Mouse (Mus musculus): ENCODE data around the gene Gna12. TPM values are rescaled to one million over a fixed set of nuclear protein-coding genes. Genes with fewer than 3 reads are reported as not detected.
A peak's percentile ranks its signal among the peaks of the same experiment; 100 is the strongest.

Gna12 gene
- polyA plus RNA-seq, 1 experiment from 2014 or later, result 97.9 TPM

DNA sequence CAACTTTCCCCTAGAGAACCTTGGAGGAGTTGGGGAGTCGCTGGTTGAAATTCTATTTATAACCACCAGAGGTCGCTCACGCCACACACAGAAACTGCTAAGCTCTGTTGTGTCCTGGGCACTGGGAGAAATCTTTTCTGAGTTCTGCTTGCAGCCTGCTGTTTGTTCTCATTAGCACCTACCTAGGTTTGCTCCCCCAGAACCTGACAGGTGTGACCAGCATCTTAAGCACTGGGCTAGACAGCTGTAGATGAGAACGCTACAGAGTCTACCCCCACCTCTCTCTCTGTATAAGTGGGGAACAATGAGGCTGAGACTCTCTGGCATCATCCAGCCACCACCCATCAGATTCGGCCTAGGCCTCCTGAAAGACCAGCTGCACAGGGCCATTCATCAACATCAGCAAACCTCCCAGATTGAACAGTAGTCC lies 17.1 kb upstream of the Gna12 start:
- Histone ChIP-seq H3K4me3 (ENCODE audit: inconsistent target) (no peak overlapping the region), H3K79me2 (ENCODE audit: inconsistent target) (no peaks in the 10 kb centered on the region)
- WGBS (ENCODE audit: missing documents), result 34% methylated on average over 5 of the region's 5 CpGs

DNA sequence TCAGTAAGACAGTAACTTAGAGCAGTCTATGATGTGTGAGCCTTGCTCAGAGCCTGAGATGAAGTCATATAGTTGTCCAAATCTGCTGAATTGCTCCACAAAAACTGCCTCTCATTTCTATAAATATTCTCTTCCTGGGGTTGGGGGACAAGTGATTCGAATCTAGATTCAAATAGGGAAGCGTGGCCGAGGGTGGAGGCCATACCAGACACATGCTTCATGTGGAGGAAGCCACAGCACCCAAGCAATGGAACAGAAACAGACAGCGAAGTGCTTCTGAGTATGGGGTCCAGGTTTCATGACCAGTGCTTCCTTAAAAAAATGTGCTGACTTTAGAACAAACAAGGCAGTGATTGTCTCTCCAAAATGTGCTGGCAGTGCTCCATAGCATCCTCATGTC lies 11.7 kb upstream of the Gna12 start:
- Histone ChIP-seq H3K36me3 (ENCODE audit: inconsistent target) (no peaks in the 10 kb centered on the region), H3K79me2 (ENCODE audit: inconsistent target) (no peaks in the 10 kb centered on the region), H3K27ac (peak overlapping the region; percentile 77), H3K4me3 (ENCODE audit: inconsistent target) (no peak overlapping the region)
- WGBS (ENCODE audit: missing documents), result 9% methylated on average over 4 of the region's 4 CpGs

More for the DNA sequence above, 17.1 kb upstream of the Gna12 start:
- Histone ChIP-seq H3K36me3 (ENCODE audit: inconsistent target) (no peaks in the 10 kb centered on the region), H3K27ac (no peak overlapping the region)

DNA sequence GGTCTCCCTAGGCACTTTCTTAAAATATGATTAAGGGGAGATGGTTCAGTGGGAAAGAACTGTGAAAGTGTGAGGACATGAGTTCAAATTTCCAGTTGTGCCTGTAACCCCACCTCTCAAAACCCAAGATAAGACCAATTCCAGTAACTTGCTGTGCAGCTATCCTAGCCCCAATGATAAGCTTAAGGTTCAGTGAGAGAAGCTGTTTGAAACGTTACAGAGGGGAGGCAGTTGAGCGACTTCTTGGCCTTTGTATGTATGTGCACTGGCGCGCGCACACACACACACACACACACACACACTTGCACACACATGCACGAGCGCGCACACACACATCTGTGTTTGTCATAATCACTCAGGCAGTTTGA lies 817 bp upstream of the Gna12 start:
- no peaks in the 10 kb centered on the region for H3K36me3 ChIP-seq (ENCODE audit: inconsistent target)
- WGBS (ENCODE audit: missing documents), result 89% methylated on average over 4 of the region's 8 CpGs
- peaks cover 39% of the 10 kb centered on the region for H3K79me2 ChIP-seq (ENCODE audit: inconsistent target)
- no peak overlapping the region for H3K27ac ChIP-seq
- no peak overlapping the region for H3K4me3 ChIP-seq (ENCODE audit: inconsistent target)

DNA sequence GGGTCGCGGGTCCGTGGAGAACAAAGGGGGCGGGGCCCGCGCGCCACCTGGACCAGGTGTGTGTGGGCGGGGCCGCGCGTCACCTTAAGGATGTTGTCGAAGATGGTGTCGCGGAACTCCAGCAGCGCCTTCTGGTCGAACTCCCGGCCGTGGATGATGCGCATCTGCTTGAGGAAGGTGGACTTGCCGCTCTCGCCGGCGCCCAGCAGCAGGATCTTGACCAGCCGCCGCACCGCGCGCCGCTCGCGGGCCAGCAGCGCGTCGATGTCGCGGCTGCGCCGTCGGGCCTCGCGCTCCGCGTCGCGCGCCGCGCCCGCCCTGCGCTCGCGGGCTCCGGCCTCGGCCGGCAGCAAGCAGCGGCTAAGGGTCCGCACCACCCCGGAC lies 328 bp downstream of the Gna12 start:
- Histone ChIP-seq H3K36me3 (ENCODE audit: inconsistent target) (no peaks in the 10 kb centered on the region), H3K4me3 (ENCODE audit: inconsistent target) (peak overlapping the region; percentile 70), H3K27ac (peak overlapping the region; percentile 64), H3K79me2 (ENCODE audit: inconsistent target) (peaks cover 50% of the 10 kb centered on the region)
- WGBS (ENCODE audit: missing documents), result under 1% methylated on average over 44 of the region's 58 CpGs

DNA sequence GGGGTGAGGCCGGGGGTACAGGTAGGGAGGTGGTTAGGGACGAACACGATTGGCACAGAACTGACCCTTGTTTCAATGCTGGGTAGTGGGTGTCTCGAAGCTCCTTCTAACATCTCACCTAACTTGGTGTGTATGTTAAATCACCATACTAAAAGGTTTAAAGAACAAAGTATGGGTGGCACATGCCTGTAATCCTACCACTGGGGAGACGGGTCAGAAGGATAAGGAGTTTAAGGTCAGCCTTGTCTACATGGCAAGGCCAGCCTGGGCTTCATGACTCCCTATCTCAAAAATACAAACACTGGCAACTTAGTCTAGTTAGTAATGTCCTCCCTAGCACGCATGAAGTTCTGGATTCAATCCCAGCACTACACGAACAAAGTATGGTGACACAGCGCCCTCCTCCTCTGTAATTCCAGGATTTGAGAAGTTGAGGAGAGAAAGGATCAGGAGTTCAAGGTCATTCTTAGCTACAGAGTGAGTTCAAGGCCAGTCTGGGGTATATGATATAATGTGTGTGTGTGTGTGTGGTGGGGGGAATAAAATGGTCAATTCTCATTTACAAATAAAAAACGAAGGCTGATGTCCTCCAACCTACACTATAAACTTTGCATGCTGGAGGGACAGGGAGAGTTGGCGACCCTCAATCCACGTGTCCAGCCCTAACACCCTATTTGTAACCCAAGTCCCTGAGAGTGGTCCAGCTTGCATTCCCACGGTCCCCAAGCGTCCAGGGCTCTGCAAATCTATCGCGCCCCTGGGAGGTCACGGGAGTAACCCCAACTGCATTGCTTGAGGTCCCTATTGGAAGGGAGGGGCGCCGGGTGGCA lies 935 bp downstream of the Gna12 start:
- H3K27ac ChIP-seq, result peak overlapping the region; percentile 64
- H3K79me2 ChIP-seq (ENCODE audit: inconsistent target), result peaks cover 56% of the 10 kb centered on the region
- WGBS (ENCODE audit: missing documents), result 35% methylated on average over 17 of the region's 18 CpGs
- H3K4me3 ChIP-seq (ENCODE audit: inconsistent target), result peak overlapping the region; percentile 70
- no peaks in the 10 kb centered on the region for H3K36me3 ChIP-seq (ENCODE audit: inconsistent target)

DNA sequence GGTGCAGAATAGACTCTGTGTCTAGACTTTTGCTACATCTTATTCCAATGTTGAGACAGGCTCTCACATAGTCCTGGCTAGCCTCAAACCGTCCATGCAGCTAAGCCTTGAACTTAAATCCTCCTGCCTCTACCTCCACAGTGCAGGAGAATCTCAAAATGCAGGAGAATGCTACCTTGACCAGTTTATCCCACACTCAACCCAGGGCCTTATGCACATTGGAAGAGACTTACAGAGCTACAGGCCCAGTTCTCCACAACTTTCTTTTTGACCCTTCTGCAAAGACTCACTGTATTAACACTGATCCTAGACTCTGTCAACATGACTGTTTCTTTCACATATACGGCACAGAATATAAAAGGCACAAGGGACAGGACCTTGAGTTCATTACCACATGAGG lies 1.9 kb downstream of the Gna12 start:
- WGBS (ENCODE audit: missing documents), result 83% methylated on average over 2 of the region's 2 CpGs
- peak overlapping the region; percentile 70; the same call in 1 of the 2 replicates for H3K4me3 ChIP-seq (ENCODE audit: inconsistent target)
- H3K27ac ChIP-seq, result peak overlapping the region; percentile 64
- no peaks in the 10 kb centered on the region for H3K36me3 ChIP-seq (ENCODE audit: inconsistent target)
- H3K79me2 ChIP-seq (ENCODE audit: inconsistent target), result peaks cover 66% of the 10 kb centered on the region

DNA sequence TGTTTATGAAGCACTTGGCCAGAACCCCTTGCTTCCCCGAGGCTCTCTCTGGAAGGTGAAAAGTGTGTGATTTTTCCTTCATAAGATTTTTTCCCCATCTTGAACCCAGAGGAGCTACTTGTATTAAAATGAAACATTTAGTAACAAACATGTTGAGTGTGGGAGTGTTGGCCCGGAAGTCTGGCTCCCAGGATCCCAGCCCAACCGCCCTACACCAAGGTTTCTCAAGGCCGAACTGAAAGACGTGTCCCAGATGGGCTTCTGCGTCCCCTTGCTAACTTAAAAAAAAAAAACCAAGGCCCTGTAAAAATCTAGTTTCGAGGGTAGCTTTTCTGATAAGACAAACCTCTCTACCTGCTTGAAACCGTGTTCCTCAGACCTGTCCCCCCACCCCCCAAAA lies 2.3 kb downstream of the Gna12 start:
- 87% methylated on average over 8 of the region's 8 CpGs for WGBS (ENCODE audit: missing documents)
- H3K79me2 ChIP-seq (ENCODE audit: inconsistent target), result peaks cover 70% of the 10 kb centered on the region
- no peak overlapping the region; the same call in 1 of the 2 replicates for H3K4me3 ChIP-seq (ENCODE audit: inconsistent target)
- H3K27ac ChIP-seq, result peak overlapping the region; percentile 64
- H3K36me3 ChIP-seq (ENCODE audit: inconsistent target), result no peaks in the 10 kb centered on the region

DNA sequence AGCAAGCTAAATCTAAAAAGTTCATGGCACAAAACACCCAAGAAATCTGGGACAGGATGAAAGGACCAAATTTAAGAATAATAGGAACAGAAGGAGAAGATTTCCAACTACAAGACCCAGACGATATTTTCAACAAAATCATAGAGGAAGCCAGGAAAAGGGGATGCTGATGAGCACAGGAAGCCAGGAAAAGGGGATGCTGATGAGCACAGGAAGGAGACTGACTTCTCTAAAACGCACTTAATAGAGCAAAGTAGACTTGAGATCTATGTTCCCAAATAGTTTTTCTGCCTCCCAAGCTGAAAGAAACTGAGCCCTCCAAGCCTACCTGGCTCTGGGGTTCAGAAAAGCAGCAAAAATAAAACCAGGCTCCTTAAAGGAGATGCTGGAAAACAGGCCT lies 2.8 kb downstream of the Gna12 start:
- Histone ChIP-seq H3K4me3 (ENCODE audit: inconsistent target) (no peak overlapping the region; the same call in 1 of the 2 replicates), H3K27ac (peak overlapping the region; percentile 64), H3K79me2 (ENCODE audit: inconsistent target) (peaks cover 75% of the 10 kb centered on the region), H3K36me3 (ENCODE audit: inconsistent target) (no peaks in the 10 kb centered on the region)
- 3% methylated on average over 2 of the region's 2 CpGs for WGBS (ENCODE audit: missing documents)

DNA sequence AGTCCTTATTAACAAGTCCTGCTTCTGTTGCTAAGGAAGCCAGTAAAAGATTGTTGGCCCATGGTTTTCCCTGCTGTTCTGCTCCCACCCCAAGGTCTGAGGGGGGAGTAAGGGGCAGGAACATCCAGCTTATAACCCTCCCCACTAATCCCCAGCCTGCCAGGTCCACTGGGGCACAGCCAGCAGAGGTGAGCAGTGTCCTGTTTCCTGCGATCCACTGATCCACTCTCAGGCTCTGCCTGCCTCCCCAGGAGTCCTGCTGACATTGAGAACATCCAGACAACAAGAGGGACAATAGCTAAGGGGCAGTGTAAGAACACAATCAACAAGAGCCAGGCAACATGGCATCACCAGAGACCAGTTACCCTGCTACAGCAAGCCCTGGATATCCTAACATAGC lies 3.4 kb downstream of the Gna12 start:
- 100% methylated on average over 1 of the region's 1 CpGs for WGBS (ENCODE audit: missing documents)
- H3K4me3 ChIP-seq (ENCODE audit: inconsistent target), result no peak overlapping the region
- H3K36me3 ChIP-seq (ENCODE audit: inconsistent target), result no peaks in the 10 kb centered on the region
- peaks cover 81% of the 10 kb centered on the region for H3K79me2 ChIP-seq (ENCODE audit: inconsistent target)
- H3K27ac ChIP-seq, result peak overlapping the region; percentile 64; the same call in 1 of the 2 replicates

DNA sequence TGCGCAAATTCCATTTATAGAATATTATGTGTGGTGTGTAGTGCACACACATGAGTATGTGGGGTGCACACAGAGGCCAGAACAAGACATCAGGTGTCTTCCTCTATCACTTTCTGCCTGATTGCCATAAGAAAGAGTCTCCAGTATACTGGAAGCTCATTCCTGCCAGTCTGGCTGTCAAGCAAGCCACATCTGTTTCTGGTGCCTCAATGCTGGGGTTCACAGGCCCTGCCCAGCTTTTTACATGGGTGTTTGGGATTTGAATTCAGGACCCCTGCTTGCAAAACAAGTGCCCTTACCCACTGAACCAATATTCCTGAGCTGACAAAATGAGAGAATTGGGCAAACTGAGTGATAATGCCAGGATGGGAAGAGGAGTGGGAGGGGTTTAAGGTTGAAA lies 4.1 kb downstream of the Gna12 start:
- 92% methylated on average over 1 of the region's 1 CpGs for WGBS (ENCODE audit: missing documents)

DNA sequence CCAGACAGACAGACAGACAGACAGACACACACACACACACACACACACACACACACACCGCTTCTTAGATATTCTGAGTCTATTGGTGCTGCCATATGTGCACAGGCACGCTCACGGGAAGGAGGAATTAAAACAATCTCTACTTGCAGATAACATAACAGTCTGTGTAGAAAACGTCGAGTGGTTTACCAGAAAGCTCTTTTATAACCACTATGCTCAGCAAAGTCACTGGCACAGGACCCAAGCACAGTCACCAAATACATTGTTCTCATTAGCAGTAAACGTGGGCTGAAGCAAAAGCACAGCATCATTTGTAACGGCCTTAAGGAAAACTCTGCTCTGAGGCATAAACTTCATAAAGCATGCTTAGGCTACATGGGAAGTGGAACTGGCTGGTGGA lies 6.1 kb downstream of the Gna12 start:
- Histone ChIP-seq H3K4me3 (ENCODE audit: inconsistent target) (no peak overlapping the region), H3K36me3 (ENCODE audit: inconsistent target) (no peaks in the 10 kb centered on the region), H3K79me2 (ENCODE audit: inconsistent target) (peaks cover 100% of the 10 kb centered on the region), H3K27ac (no peak overlapping the region)
- WGBS (ENCODE audit: missing documents), result 81% methylated on average over 7 of the region's 7 CpGs

More for the DNA sequence above, 4.1 kb downstream of the Gna12 start:
- Histone ChIP-seq H3K79me2 (ENCODE audit: inconsistent target) (peaks cover 88% of the 10 kb centered on the region), H3K27ac (no peak overlapping the region), H3K4me3 (ENCODE audit: inconsistent target) (no peak overlapping the region), H3K36me3 (ENCODE audit: inconsistent target) (no peaks in the 10 kb centered on the region)

DNA sequence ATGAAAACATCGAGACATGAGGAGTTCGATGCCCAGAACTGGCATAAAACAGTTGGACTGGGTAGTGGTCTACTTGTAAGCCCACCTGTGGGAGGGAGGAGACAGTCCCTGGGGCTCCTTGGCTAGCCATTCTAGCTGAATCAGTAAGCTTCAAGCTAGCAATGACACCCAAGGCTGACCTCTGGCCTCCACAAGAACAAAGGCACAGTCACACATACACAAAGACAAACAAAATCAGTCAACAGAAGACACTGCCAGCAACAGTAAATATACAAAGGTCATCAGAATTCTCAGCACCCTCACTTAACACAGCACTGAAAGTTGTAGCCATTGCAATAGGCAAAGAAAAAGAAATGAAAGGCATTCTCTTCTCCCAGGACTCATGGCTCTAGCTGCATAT lies 6.8 kb downstream of the Gna12 start:
- 95% methylated on average over 2 of the region's 2 CpGs for WGBS (ENCODE audit: missing documents)
- H3K27ac ChIP-seq, result no peak overlapping the region

DNA sequence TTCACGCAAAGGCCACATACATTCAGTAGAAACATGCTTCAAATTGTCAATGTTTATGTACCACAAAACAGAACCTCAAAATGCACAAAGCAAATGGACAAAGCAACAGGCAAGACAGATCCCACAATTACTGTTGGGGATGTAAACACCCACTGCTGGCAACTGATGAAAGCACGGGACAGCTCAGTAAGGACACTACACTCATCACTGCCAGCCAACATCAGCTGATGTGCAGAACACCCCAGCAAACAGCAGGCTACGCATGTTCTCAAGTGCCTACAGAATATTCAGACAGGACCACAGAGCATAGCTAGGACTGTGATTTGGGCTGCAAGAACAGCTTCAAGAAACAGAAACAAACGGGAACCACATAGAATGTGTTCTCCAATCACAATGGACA lies 8.3 kb downstream of the Gna12 start:
- Histone ChIP-seq H3K4me3 (ENCODE audit: inconsistent target) (no peak overlapping the region), H3K27ac (no peak overlapping the region), H3K36me3 (ENCODE audit: inconsistent target) (no peaks in the 10 kb centered on the region; the same call in 1 of the 2 replicates), H3K79me2 (ENCODE audit: inconsistent target) (peaks cover 100% of the 10 kb centered on the region)
- WGBS (ENCODE audit: missing documents), result 95% methylated on average over 4 of the region's 4 CpGs

More for the DNA sequence above, 6.8 kb downstream of the Gna12 start:
- no peak overlapping the region for H3K4me3 ChIP-seq (ENCODE audit: inconsistent target)
- H3K36me3 ChIP-seq (ENCODE audit: inconsistent target), result no peaks in the 10 kb centered on the region
- H3K79me2 ChIP-seq (ENCODE audit: inconsistent target), result peaks cover 100% of the 10 kb centered on the region

DNA sequence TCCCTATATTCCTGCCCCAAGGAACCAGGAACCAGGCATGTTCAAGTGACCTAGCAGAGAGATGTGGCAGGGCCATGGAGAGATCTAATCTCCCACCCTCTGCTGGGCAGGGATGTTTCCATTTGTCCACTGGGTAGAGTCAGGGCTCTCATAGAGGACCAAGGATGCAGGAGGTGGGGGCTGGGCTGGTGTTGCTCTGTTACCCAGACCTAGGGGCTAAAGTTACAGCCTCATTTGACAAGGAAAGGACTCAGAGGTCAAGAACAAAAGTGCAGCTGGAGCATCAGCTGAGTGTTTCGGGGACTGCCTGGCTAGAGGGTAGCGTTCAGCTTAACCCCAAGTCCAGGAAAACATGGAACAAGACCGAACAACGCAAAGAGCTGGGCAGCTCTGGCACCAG lies 9.7 kb downstream of the Gna12 start:
- Histone ChIP-seq H3K36me3 (ENCODE audit: inconsistent target) (no peaks in the 10 kb centered on the region; the same call in 1 of the 2 replicates), H3K79me2 (ENCODE audit: inconsistent target) (peaks cover 100% of the 10 kb centered on the region), H3K27ac (no peak overlapping the region), H3K4me3 (ENCODE audit: inconsistent target) (no peak overlapping the region)
- 86% methylated on average over 4 of the region's 4 CpGs for WGBS (ENCODE audit: missing documents)

DNA sequence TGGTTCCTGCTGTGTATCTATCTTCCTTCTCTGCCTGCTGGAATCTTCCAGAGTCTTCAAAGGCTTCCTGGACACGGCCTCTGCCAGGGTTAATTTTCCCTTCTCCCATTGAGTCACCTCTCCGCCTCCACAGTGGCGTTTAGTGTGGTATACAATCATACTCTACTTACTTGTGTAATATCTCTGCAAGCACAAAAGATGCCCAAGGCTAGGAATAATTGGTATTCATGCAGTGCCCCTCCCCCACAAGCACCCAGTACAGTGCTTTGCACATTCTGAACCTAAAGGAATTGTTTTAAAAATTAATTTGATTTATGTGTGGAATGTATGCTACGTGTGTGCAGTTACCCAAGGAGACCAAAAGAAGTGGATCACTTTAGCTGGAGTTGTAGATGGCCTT lies 10.6 kb downstream of the Gna12 start:
- WGBS (ENCODE audit: missing documents), result 90% methylated on average over 4 of the region's 4 CpGs
- H3K79me2 ChIP-seq (ENCODE audit: inconsistent target), result peaks cover 100% of the 10 kb centered on the region
- H3K4me3 ChIP-seq (ENCODE audit: inconsistent target), result no peak overlapping the region
- H3K36me3 ChIP-seq (ENCODE audit: inconsistent target), result no peaks in the 10 kb centered on the region; the same call in 1 of the 2 replicates
- peak overlapping the region; percentile 56; the same call in 1 of the 2 replicates for H3K27ac ChIP-seq
